8 mouse cellular contexts compared by ENCODE assay signal in the genomic region with DNA sequence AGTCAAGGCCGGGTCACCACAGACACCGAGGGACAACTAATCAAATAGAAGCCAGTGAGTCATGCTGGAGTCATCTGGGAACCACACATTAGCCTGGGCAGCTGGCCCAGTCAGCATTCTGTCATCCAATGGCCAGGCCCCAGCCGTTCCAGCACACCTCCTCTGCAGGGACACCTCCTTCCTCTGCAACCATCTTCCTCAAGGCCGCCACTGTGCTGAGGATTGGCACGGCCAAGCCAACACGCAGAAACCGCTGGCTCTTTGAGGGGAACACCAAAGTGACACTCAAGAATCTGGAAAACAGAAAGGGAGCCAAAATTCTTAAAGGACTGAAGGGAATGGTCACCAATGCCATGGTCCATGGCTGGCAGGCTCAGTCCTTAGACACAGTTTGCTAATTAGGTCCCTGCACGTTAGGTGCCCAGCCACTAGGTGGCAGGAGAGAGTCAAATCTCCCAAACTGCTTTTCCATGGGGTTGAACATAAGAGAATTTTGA. TPM values are rescaled to one million over a fixed set of nuclear protein-coding genes. Genes with fewer than 3 reads are reported as not detected.
A peak's percentile ranks its signal among the peaks of the same experiment; 100 is the strongest.
DNase-seq lines count a peak whose midpoint lies in the region; ATAC-seq and TF ChIP-seq lines count a peak whose summit lies in the region.

No protein-coding gene starts in this region.

- H3K4me1 ChIP-seq in neural tube, embryonic 15.5 days = peaks cover 5% of the 10 kb centered on the region; the same call in 1 of the 2 replicates
- H3K4me1 ChIP-seq in neural tube, embryonic 11.5 days (ENCODE audit: control insufficient read depth, insufficient read depth, low read length) = no peaks in the 10 kb centered on the region
- H3K4me1 ChIP-seq in thymus, adult 2 months (replicated peaks; ENCODE audit: control insufficient read depth, insufficient read depth, low read length) = no peaks in the 10 kb centered on the region

- DNase-seq in neural tube, embryonic 10.5 days (ENCODE audit: extremely low spot score, low spot score) = peak; percentile 57
- peak; percentile 26 to 55 for DNase-seq in cerebellum, adult 18-20 months
- DNase-seq in gastrocnemius, postnatal 10 days = peak; percentile 70
- peak; percentile 63 for DNase-seq in kidney, adult 11 months
- DNase-seq in left cerebral cortex, postnatal 25 days (ENCODE audit: low spot score in 2 of 2) = peak; percentile 50 to 71
- peak; percentile 63 for DNase-seq in neural tube, embryonic 11.5 days (ENCODE audit: low spot score)
- peak; percentile 56 for DNase-seq in thymus, adult 2 months

- H3K9me3 ChIP-seq in neural tube, embryonic 15.5 days (replicated peaks) = no peaks in the 10 kb centered on the region
- no peaks in the 10 kb centered on the region for H3K9me3 ChIP-seq in neural tube, embryonic 11.5 days (ENCODE audit: control insufficient read depth, low read length)

- no peaks in the 10 kb centered on the region for H3K27me3 ChIP-seq in neural tube, embryonic 15.5 days (replicated peaks)
- H3K27me3 ChIP-seq in neural tube, embryonic 11.5 days (ENCODE audit: control insufficient read depth, insufficient read depth, low read length) = no peaks in the 10 kb centered on the region
- H3K27me3 ChIP-seq in thymus, adult 2 months (ENCODE audit: control insufficient read depth, insufficient read depth, low read length) = no peaks in the 10 kb centered on the region

- no peak overlapping the region for H3K4me3 ChIP-seq in neural tube, embryonic 15.5 days (replicated peaks)
- H3K4me3 ChIP-seq in neural tube, embryonic 11.5 days (ENCODE audit: low read depth, low read length) = no peak overlapping the region
- H3K4me3 ChIP-seq in thymus, adult 2 months (ENCODE audit: control insufficient read depth, insufficient read depth, low read length) = no peak overlapping the region

- no peak overlapping the region for H3K4me2 ChIP-seq in neural tube, embryonic 15.5 days
- H3K4me2 ChIP-seq in neural tube, embryonic 11.5 days (ENCODE audit: low read depth) = no peak overlapping the region

- no peaks in the 10 kb centered on the region for H3K36me3 ChIP-seq in neural tube, embryonic 15.5 days
- no peaks in the 10 kb centered on the region for H3K36me3 ChIP-seq in neural tube, embryonic 11.5 days (ENCODE audit: control insufficient read depth, insufficient read depth, low read length)
- no peaks in the 10 kb centered on the region for H3K36me3 ChIP-seq in thymus, adult 2 months (ENCODE audit: control insufficient read depth, insufficient read depth, low read length)

- intact Hi-C loops in left cerebral cortex, postnatal 25 days (cut with DNase I) = loop anchor here (2.0 kb wide), 1 partner anchor 76 kb away; no protein-coding TSS in a partner anchor

- no peak overlapping the region for H3K9ac ChIP-seq in neural tube, embryonic 15.5 days (replicated peaks)
- H3K9ac ChIP-seq in neural tube, embryonic 11.5 days (ENCODE audit: low read length) = no peak overlapping the region

- peak; percentile 28; the same call in 1 of the 2 replicates for TF ChIP-seq CTCF in thymus, adult 2 months (IDR thresholded peaks at IDR 0.05; ENCODE audit: borderline replicate concordance, control insufficient read depth, extremely low read depth, insufficient read depth, low read length, poor library complexity)

- ATAC-seq in neural tube, embryonic 15.5 days (ENCODE audit: low FRiP score) = no peak
- ATAC-seq in neural tube, embryonic 11.5 days (ENCODE audit: insufficient read depth, low FRiP score, low TSS enrichment) = no peak

- H3K27ac ChIP-seq in neural tube, embryonic 15.5 days (replicated peaks) = no peak overlapping the region
- H3K27ac ChIP-seq in neural tube, embryonic 11.5 days (ENCODE audit: low read depth, low read length) = 0 out of 2 replicates have a peak overlapping the region, but pooled peaks have one; percentile 4
- H3K27ac ChIP-seq in thymus, adult 2 months (ENCODE audit: control insufficient read depth, insufficient read depth, low read length) = no peak overlapping the region

- no peak for TF ChIP-seq POLR2A in thymus, adult 2 months (IDR thresholded peaks at IDR 0.05; ENCODE audit: control insufficient read depth, extremely low read depth, insufficient read depth, low read length, poor library complexity)

- WGBS in neural tube, embryonic 15.5 days = 46% methylated on average over 8 of the region's 8 CpGs
- 57% methylated on average over 8 of the region's 8 CpGs for WGBS in neural tube, embryonic 11.5 days
- WGBS in thymus, adult 2 months = 63% methylated on average over 8 of the region's 8 CpGs

RNA-seq across cellular contexts. Expression of a gene that starts 24.8 kb away (rescaled TPM):
- 0.69 and 0.77 TPM in 2 replicates for polyA plus RNA-seq in neural tube, embryonic 15.5 days (2015; fragmentation: Nextera tagmentation; extraction: Ambion mirVana)
- total RNA-seq in gastrocnemius, postnatal 10 days (2021) = 1 to 10 TPM; 1.1 to 1.7 TPM
- total RNA-seq in left cerebral cortex, postnatal 25 days (2021) = 1 to 10 TPM; 4.0 to 7.6 TPM
- polyA plus RNA-seq in neural tube, embryonic 11.5 days (2014; fragmentation: Nextera tagmentation; extraction: Ambion mirVana) = 0.74 and 1.3 TPM in 2 replicates
- polyA plus RNA-seq in thymus, adult 2 months (2012; rRNA removed) = 0.28 and 0.36 TPM in 2 replicates
